Mouse (Mus musculus): ENCODE data around the gene Esf1.
"Not testable (repeated sequence)": the region's sequence is repeated elsewhere in the genome, so short reads cannot be mapped to it uniquely, and the experiment has no call there.

Esf1 gene

DNA sequence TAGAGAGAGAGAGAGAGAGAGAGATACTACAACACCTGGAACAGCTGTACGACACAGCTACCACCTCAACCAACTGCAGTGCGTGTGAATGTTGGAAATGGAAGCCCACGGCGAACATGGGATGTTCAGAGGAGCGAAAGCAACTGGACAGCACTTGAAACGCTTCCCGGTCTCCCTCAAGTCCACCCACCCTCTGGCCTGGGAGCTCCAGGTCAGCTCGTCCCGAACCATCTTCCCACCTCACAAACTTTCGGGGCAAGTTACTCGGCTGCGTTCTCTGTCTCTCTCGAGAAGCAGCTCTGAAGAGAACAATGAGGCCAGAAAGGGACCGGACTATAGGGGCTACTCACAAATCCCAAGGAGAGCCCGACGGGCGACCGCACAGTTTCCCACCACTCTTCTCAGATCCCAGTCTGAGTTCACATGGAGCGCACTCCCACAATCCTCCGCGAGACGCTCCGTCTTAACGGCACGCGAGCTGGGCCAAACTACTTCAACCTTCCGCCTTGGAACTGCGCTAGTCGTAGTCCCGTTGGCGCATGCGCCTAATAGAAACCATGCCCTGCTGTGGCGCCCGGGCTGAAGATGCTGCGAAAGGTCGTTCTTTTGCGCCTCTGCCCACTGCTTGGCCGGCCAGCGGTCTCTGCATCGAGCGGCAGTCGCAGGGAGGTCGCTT lies at the start of gene Esf1, which contains the start of gene Ndufaf5:
Gene Esf1, minus strand, starts transcription at position 438 of the 676 bp plus-strand sequence.
Gene Ndufaf5, plus strand, starts transcription at position 523 of the 676 bp plus-strand sequence.
- DNase-seq (ENCODE audit: low spot score in 2 of 2): peak; percentile 93 to 97

DNA sequence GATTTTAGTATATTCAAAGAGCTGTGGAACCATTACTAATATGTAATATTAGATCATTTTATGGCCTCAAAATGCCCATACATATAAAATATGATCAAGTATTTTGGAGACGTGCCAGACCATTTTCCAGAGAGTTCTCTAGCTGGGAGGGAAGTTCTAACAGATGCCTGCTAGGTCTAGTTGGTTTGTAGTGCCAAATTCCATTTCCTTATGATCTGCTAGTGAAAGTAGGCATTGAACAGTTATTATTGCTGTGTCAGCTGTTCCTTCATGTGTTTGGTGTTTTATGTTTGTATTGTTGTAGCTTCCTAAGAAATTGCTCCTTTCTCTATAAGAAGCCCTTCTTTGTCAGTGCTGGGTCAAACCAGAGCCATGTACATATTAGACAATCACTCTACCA lies 45.6 kb upstream of the Esf1 start:
- no peak for DNase-seq (ENCODE audit: low spot score in 2 of 2)

DNA sequence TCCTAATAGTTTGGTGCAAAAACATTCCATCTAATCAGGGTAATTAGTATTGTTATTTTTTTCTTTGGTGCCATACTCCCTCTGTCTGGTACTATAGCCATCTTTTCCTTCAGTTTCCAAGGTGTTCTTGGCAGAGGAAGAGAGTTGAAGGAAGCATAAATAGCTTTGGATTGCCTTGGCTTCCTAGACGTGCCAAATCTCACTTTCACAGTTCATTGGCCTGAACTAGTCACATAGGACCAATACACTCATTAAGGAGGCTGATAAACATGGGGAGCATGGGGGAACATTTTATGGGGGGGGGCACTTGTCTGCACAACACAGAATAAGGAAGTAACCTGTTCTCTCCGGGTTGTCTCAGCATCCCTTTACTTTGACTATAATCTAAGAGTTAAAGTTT lies 45.1 kb upstream of the Esf1 start:
- DNase-seq (ENCODE audit: low spot score in 2 of 2): no peak

DNA sequence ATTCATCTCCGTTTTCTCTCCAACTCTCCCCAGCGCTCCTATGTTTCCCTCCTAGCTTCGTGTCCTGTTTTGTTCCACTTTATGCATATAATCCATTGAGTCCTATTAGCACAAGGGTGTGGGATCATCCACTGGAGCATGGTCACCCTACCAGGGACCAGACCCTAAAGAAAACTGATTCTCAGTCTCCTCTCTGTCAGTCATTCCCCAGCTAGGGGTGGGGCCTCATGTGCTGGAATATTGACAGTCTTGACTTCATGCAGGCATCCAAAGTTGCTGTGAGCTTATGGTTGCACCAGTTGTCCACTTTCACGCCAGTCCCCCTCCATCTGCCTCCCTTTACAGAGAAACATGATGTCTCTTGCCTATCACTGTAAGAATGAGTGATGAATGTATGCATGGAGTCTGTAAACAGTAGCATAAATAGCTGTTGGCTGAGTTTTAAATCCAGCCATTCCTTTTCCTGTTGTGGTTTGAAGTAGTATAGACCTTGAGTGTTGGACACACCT lies 44.2 kb upstream of the Esf1 start:
- no peak for DNase-seq (ENCODE audit: low spot score in 2 of 2)

DNA sequence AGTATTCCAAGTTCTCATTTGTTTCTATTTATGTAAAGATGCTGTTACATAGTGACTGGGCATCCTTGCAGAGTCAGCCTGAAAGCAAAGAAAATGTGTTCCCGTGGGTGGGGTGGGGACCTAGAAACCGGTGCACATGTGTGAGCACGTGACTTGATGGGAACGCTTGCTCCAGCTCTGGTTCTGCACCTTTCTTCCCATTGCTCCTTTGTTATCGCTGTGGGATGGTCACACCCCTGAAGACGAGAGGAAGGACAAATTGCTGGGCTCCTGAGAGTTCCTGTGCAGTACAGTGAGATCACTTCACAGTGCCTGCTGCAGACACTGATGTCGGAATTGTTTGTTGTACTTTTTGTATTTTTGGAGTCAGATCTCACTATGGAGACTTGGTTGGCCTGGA lies 33.4 kb upstream of the Esf1 start:
- no peak for DNase-seq (ENCODE audit: low spot score in 2 of 2)

DNA sequence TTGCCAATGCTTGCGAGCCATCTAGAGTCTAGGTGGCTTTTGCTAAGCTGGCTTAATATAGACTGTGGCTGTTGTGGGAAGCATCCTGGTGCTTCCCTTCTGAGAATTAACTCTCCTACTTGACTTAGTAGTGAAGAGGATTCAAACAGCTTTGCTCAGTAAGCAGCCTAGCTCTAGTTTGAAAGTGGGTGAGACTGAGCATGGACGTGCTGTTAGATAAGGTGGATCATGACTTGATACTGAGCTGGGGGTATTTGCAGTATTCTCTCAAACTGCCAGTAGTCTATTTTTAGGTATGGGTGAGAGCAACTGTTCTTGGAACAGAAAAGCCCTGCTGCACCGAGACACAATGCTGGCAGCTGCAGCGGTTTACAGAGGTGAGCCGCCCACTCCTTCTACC lies 32.2 kb upstream of the Esf1 start:
- DNase-seq (ENCODE audit: low spot score in 2 of 2): no peak

DNA sequence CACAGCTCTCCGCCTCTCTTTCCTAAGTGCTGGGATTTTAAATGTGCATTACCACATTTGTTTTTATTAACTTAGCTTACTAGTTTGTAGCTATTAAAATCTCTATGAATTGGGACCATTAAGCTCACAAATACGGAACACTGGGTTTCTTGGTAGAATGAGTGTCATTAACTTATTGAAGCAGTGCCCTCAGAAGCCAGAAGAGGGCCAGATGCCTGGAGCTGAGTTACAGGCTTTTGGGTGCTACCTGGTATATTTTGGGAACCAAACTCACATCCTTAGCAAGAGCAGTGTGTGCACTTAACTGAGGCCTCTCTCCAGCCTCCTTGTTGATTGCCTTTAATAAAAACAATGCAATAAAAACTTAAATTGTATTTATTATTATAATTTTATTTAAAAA lies 30.3 kb upstream of the Esf1 start:
- DNase-seq (ENCODE audit: low spot score in 2 of 2): no peak

DNA sequence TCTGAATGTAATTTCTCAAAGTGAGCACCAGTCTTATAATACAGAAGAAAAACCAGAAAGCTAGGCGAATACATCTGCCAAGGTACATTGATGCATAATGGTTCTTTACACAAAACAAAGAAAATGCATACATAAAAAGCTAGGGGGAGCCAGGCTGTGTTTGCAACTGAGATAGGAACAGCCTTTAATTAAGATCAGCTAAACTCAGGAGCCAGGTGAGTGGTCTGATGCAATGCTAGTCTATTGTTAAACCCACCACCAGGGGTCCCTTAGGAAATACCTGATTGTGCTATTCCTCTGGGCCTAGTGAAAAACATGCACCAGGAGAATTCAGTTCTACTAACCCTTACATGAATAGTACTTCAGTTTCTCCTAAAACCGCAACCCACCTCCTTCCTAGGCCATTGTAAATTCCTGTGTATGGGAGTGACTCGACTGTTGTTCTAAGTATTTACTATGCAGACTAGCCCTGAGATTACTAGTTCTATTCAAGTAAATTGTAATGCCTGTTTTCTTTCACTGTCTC lies 15.4 kb upstream of the Esf1 start:
- DNase-seq (ENCODE audit: low spot score in 2 of 2): not testable (repeated sequence)

DNA sequence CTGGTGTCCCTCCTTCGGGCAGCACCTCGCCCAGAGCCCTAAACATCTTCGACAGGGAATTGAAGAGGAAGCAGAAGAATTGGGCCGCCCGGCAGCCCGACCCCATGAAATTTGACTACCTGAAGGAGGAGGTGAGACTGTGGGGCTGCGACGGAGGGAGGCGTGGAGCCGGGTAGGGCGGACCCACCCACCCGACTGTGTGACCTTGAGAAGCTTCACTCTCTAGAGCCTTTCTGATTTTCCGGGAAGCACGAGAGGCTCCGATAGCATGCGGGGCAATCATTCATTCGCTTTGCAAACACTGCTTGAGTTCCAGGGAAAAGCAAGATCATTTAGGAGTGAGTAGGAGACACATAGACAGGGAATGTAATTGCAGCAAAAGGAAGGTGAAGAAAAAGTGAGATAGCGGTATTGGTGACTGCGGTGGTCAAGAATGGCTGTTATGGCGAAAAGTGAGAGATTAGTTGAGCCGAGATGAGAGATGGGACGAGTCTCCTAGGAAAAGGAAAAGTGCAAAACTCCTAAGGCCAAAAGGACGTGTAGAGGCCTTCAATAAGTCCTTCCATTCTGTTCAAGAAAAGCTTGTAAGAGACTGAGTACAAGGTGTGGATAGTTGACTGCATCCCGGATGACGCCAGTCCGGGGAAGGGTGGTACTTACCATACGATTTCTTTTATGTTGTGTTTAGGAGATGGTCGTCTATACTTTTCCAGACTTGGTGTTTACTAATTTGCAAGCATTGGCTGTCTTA lies 614 bp upstream of the Esf1 start:
- no peak for DNase-seq (ENCODE audit: low spot score in 2 of 2)

DNA sequence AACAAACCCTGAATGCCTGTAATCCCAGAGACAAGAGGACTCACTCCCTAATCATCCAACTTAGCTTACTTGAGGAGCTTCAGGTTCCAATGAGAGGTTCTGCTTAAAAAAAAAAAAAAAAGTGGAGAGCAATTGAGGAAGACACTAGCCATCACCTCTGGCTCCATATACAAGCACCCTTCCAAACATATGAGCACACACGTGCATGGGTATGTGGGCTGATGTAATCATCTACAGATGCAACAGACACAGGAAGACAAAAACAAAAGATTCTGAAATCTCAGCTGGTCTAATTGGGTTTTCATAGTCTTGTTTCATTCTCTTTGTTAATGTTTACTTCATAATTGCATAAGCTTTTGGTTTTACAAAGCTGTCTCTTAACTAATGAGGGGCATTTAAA lies 1.3 kb downstream of the Esf1 start:
- DNase-seq (ENCODE audit: low spot score in 2 of 2): no peak

DNA sequence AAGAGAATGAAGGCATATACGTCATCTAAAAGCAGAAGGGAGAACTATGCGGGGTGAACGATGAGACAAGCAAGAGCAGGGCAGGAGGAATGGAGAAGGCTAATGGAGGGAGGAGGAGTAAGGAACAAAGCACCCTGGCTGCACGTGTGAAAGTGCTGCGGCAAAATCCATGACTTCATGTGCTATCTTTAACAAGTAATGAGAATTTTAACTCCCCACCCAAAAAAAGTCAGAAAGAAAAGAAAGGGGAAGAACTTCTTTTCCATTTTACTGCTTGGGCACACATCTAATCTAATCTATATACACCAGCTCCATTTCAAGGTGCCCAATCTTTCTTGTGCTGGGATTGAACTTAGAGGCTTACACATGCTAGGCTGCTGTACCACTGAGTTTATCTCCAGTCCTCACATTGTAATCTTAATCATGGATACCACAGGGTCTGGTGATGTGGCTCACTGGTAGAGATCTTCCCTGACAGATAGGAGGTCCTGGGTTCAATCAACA lies 7.0 kb downstream of the Esf1 start:
- DNase-seq (ENCODE audit: low spot score in 2 of 2): no peak

DNA sequence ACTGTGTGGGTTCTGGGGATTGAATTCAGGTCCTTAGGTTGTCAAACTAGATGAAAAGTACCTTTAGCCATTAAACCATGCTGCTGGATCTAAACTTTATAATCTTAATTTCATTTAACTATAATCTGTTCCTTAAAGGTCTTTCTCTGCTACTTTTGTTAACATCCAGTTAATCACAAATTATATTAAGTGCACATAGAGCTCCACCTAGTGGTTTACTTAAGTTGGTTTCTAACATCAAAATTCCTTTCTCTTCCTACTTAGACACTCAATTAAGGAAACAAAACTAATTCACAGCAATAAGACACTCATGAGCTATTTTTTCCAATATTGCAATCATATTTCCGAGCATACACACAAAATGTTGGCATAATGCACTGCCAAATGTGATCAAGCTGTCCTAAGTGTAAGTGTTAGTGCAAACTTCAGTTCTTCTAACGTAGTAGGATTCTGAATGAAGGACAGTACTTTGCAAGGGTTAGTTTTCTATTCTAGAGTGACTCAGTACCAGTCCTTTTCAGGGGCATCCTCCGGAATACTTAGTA lies 11.1 kb downstream of the Esf1 start:
- no peak for DNase-seq (ENCODE audit: low spot score in 2 of 2)

DNA sequence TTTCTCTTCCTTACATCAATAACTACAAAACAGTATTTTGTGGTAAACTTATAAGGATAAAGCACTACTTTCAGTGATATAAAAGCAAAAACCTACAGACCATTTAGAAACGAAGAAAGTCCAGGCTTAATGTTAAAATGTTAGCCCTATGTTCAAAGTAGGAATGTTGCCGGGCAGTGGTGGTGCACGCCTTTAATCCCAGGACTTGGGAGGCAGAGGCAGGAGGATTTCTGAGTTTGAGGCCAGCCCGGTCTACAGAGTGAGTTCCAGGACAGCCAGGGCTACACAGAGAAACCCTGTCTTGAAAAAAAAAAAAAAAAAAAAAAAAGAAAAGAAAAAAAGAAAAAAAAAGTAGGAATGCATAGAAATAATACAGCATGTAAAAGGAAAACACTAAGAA lies 18.6 kb downstream of the Esf1 start, which contains the start of gene Gm17374:
Gene Gm17374, plus strand, starts transcription at position 301 of the 400 bp plus-strand sequence.
- not testable (repeated sequence) for DNase-seq (ENCODE audit: low spot score in 2 of 2)

DNA sequence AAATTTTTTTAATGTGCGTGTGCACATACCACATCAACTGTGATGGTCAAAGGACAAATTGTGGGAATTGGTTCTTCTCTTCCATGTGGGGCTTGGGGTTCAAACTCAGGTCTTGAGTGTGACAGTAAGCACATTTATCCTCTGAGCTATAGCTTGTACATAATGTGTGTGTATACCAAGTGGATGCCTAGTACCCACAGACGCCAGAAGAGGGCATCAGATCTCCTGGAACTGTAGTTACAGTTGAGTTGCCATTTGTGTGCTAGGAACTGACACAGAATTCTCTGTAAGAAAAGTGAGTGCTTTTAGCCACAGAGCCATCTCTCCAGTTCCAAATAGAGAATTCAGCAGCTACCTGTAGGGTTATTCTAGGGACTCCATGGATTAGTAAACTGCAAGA lies 44.8 kb downstream of the Esf1 start:
- DNase-seq (ENCODE audit: low spot score in 2 of 2): no peak

DNA sequence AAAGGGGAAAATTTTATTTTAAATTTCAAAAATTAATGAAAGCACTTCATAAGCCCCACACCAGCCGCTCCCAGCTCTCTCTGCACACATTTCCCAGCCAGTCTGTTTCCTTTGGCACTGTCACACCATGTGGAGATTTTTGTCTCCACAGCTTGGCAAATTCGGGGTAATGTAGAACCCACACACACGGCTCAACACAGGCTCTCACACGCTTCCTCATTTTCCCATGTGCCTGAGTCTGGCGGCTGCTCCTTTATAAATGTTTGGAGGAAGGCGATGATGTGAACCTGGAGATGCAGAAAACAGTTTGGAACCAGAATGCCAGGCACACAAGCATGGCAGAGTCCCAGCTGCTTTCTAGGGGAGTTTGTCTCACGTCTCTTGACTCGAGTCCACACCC lies 56.5 kb downstream of the Esf1 start:
- no peak for DNase-seq (ENCODE audit: low spot score in 2 of 2)

DNA sequence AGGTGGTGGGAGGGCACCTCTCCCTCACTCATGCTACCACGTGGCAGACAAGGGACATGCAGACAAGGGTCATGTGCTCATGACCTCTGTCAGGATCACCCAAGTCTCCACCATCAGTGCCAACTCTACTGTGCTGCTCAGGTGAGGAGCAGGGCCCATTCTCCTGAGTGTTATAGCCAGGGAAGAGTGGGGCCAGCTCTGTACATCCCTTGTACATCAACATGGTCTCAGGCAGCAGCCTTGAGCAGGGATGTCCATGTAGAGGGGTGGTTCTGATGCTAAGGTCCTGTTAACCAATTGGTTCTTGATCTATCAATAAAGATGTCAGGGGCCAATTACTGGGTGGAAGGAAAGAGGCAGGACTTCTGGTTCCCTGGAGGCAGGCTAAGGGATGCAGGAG lies 61.4 kb downstream of the Esf1 start:
- DNase-seq (ENCODE audit: low spot score in 2 of 2): no peak

DNA sequence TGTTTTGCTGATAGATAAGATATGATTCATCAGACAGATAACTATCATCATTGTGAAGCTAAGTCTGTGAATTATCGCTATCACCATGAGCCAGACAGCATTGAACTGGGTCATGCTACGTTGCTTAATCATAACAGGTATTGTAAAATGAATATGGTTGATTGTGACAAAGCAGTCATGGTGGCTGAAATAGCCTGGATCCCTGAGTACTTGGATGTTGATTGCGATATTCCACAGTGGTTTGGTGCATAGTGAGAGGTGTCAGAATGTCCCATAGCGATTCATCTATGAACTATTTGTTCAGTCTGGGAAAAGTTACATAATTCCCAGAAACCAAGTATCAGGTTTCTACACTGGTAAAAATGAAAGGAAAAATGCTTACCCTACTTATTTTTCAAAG lies 62.7 kb downstream of the Esf1 start:
- no peak for DNase-seq (ENCODE audit: low spot score in 2 of 2)

DNA sequence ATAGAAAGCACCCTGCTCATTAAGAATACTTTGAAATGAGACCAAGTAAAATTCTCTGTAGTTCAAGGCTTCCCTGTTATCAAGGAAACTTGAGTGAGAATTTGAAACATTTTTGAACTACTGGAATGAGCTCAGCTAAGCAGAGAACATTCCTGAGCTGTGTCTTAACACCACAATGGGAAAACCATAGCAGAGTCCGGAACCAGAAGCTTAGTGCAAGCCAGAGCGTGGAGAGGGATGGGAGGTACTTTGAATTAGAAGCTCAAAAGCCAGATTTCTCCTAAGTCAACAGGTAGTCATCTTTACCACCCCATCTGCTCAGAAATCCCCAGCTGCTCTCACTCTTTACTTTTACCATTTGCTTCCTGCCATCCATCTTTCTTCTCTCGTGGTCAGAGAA lies 65.4 kb downstream of the Esf1 start:
- no peak for DNase-seq (ENCODE audit: low spot score in 2 of 2)

DNA sequence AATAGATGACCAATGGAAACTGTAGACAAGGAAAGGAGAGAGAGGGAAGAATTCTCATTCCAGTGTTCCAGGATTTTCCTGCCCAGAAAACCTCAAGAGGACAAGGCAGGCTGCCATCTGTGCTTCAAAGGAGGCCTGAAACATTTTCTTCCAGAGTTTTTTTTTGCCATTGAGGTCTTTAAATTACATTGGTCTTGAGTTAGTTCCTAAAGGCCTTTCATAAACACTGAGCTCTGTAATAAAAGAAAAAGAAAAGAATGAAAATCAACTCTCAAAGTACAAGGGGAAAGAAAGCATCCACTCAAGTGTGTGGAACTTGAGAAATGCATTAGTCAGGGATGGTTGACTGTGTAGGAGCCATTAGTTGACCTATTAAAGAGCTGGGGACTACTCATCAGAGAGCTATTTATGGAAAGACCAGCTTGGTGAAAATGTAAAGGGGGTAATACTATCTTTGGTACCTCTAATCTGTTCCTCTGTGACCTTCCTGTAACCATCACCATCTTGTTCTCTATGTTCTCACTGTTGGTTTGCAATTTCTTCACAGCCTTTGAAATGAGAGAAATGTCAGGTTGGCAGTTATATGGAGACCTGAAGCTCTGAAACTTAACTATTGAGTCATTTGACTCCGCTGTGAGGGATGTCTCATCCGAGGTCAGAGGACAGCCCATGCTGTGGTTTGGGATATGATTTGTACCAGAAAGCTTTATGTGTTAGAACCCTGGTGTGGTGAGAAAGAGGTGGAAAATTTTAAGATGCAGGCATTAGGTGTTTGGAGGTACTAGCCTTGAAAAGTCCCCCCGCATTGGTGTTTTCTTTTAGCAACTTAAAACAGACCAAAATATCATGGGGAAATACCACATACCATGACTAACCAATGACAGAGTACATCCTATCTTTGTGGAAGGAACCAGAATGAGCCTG lies 69.6 kb downstream of the Esf1 start:
- DNase-seq (ENCODE audit: low spot score in 2 of 2): no peak

DNA sequence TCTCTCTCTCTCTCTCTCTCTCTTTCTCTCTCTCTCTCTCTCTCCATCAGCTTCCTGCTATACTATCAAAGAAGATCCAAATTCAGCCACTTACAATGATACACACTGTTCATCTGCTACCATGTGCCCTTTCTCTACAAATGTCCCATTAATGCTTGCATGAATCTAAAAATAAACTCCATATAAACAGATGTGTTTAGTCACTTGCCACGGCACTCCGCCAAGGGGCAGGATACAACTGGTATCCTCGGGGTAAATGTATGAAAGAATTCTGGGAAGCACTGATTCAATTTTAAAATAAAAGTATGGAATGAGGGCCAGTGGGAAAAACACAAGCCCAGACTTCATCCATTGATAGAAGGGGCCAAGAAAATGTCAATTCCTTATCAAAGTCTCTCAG lies 70.4 kb downstream of the Esf1 start:
- no peak for DNase-seq (ENCODE audit: low spot score in 2 of 2)

DNA sequence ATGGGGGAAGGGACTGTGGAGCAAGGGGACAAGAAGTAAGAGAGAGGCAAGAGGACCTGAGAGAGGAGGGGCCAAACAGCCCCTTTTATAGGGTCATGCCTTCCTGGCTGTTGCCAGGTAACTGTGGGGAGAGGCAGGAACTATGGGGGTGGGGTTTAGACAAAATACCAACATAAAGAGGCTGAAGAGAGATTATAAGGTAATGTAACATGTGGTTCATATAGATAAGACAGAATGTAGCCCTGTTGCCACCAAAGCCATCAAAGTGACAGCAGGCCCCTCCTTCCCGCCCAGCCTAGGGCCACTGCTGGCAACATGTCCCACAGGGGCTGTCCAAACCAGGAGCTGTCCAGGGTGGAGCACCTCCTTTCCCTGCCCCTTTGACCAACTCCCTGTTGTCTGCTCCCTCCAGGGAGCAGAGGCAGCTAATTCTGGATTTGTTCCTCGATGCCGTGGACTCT lies 73.2 kb downstream of the Esf1 start:
- peak in 1 of 2 experiments; percentile 48 for DNase-seq (ENCODE audit: low spot score in 2 of 2)
